Comparison of ENCODE assay signal across 25 mouse cellular contexts in genomic region chr16:44277212-44277611, GRCm38 (mm10). TPM values are rescaled to one million over a fixed set of nuclear protein-coding genes. Genes with fewer than 3 reads are reported as not detected.
DNase-seq lines count a peak whose midpoint lies in the region; ATAC-seq and TF ChIP-seq lines count a peak whose summit lies in the region.
"Had no signal": no experiment of that assay in that cellular context is flagged by ENCODE, and none has a peak within 500 bp of the region (broad histone marks: within the 10 kb centered on the region; RNA-seq: fewer than 3 reads in every experiment).

No protein-coding gene starts in this region.

- H3K4me3 ChIP-seq in cortical plate, adult 2 months (ENCODE audit: insufficient read depth, low read length), result no peak overlapping the region
- H3K4me3 ChIP-seq in hindbrain, embryonic 14.5 days (replicated peaks; ENCODE audit: low read length), result no peak overlapping the region
- no peak overlapping the region for H3K4me3 ChIP-seq in intestine, postnatal 0 days (ENCODE audit: low read depth, low read length)
- H3K4me3 ChIP-seq: embryonic facial prominence, embryonic 13.5 days; embryonic facial prominence, embryonic 15.5 days; erythroblast, embryonic 14.5 days; forebrain, embryonic 10.5 days; forebrain, embryonic 12.5 days had no signal

- H3K4me1 ChIP-seq in cortical plate, adult 2 months (ENCODE audit: control insufficient read depth, insufficient read depth, low read length), result peaks cover 4% of the 10 kb centered on the region
- no peaks in the 10 kb centered on the region for H3K4me1 ChIP-seq in hindbrain, embryonic 14.5 days (replicated peaks; ENCODE audit: control insufficient read depth, insufficient read depth, low read length)
- no peaks in the 10 kb centered on the region for H3K4me1 ChIP-seq in intestine, postnatal 0 days (replicated peaks; ENCODE audit: control insufficient read depth, insufficient read depth, low read length)
- H3K4me1 ChIP-seq: embryonic facial prominence, embryonic 13.5 days; embryonic facial prominence, embryonic 15.5 days; forebrain, embryonic 10.5 days; forebrain, embryonic 12.5 days had no signal

- no peaks in the 10 kb centered on the region for H3K36me3 ChIP-seq in hindbrain, embryonic 14.5 days (replicated peaks; ENCODE audit: control insufficient read depth, insufficient read depth)
- no peaks in the 10 kb centered on the region for H3K36me3 ChIP-seq in intestine, postnatal 0 days (ENCODE audit: control insufficient read depth, insufficient read depth)
- H3K36me3 ChIP-seq: embryonic facial prominence, embryonic 13.5 days; embryonic facial prominence, embryonic 15.5 days; forebrain, embryonic 10.5 days; forebrain, embryonic 12.5 days had no signal

- H3K9ac ChIP-seq in hindbrain, embryonic 14.5 days, result no peak overlapping the region
- no peak overlapping the region for H3K9ac ChIP-seq in intestine, postnatal 0 days (ENCODE audit: low read depth, low read length)
- H3K9ac ChIP-seq: embryonic facial prominence, embryonic 13.5 days; embryonic facial prominence, embryonic 15.5 days; forebrain, embryonic 12.5 days had no signal

- no peaks in the 10 kb centered on the region for H3K9me3 ChIP-seq in hindbrain, embryonic 14.5 days (ENCODE audit: control insufficient read depth, low read length)
- H3K9me3 ChIP-seq in intestine, postnatal 0 days (ENCODE audit: control insufficient read depth), result no peaks in the 10 kb centered on the region
- H3K9me3 ChIP-seq: embryonic facial prominence, embryonic 13.5 days; embryonic facial prominence, embryonic 15.5 days; forebrain, embryonic 10.5 days; forebrain, embryonic 12.5 days had no signal

- intact Hi-C loops in heart, postnatal 10 days (cut with DNase I), result no loop called here

- no peak for ATAC-seq in hindbrain, embryonic 14.5 days (ENCODE audit: low FRiP score)
- no peak for ATAC-seq in intestine, postnatal 0 days
- ATAC-seq: forebrain, embryonic 14.5 days; forebrain, embryonic 16.5 days had no signal

- WGBS in hindbrain, embryonic 14.5 days, result 97% methylated on average over 10 of the region's 10 CpGs
- WGBS in intestine, postnatal 0 days, result 92% methylated on average over 10 of the region's 10 CpGs

- no peaks in the 10 kb centered on the region for H3K27me3 ChIP-seq in hindbrain, embryonic 14.5 days (ENCODE audit: control insufficient read depth, insufficient read depth, low read length)
- H3K27me3 ChIP-seq in intestine, postnatal 0 days (replicated peaks; ENCODE audit: control insufficient read depth, insufficient read depth, low read length), result no peaks in the 10 kb centered on the region
- H3K27me3 ChIP-seq: embryonic facial prominence, embryonic 13.5 days; embryonic facial prominence, embryonic 15.5 days; forebrain, embryonic 12.5 days had no signal

- no peak overlapping the region for H3K4me2 ChIP-seq in hindbrain, embryonic 14.5 days (replicated peaks)
- no peak overlapping the region for H3K4me2 ChIP-seq in intestine, postnatal 0 days (replicated peaks; ENCODE audit: low read depth)
- H3K4me2 ChIP-seq: embryonic facial prominence, embryonic 13.5 days; embryonic facial prominence, embryonic 15.5 days; forebrain, embryonic 12.5 days had no signal

- peak; percentile 55 for DNase-seq in heart, adult 11 months
- no peak for DNase-seq in heart, postnatal 10 days
- DNase-seq in right cerebral cortex, adult 18-20 months, result peak; percentile 15
- no peak for DNase-seq in right cerebral cortex, postnatal 4 days
- DNase-seq in hindbrain, embryonic 14.5 days (ENCODE audit: low spot score), result no peak
- DNase-seq: adrenal gland, adult 2 months; adrenal gland, postnatal 10 days; adrenal gland, postnatal 25 days; cerebellum, adult 11-12 months; cerebellum, adult 2 months; cerebellum, adult 9-10 months; cerebellum, postnatal 10 days; cerebellum, postnatal 25 days; embryo, embryonic 11 days had no signal

- H3K27ac ChIP-seq in cortical plate, adult 2 months (ENCODE audit: insufficient read depth, low read length), result peak overlapping the region; percentile 64; the same call in 1 of the 2 replicates
- H3K27ac ChIP-seq in hindbrain, embryonic 14.5 days, result no peak overlapping the region
- H3K27ac ChIP-seq in intestine, postnatal 0 days (ENCODE audit: low read depth, low read length), result no peak overlapping the region
- H3K27ac ChIP-seq: embryonic facial prominence, embryonic 13.5 days; embryonic facial prominence, embryonic 15.5 days; forebrain, embryonic 10.5 days; forebrain, embryonic 12.5 days had no signal

- no peak for TF ChIP-seq CTCF in cortical plate, adult 2 months (IDR thresholded peaks at IDR 0.05; ENCODE audit: extremely low read depth, insufficient read depth, low read length)
- no peak for TF ChIP-seq CTCF in intestine, postnatal 0 days (IDR thresholded peaks at IDR 0.05; ENCODE audit: low read depth)

- no peak for TF ChIP-seq POLR2A in cortical plate, adult 2 months (IDR thresholded peaks at IDR 0.05; ENCODE audit: extremely low read depth, insufficient read depth, low read length)

RNA-seq across cellular contexts. Expression of gene Sidt1, which starts 55.8 kb away (rescaled TPM):
- under 1 TPM; 0.27 to 0.36 TPM for total RNA-seq in heart, postnatal 10 days (2021)
- polyA plus RNA-seq in cortical plate, adult 2 months (2012; rRNA removed), result 60.0 and 67.5 TPM in 2 replicates
- 14.3 and 19.7 TPM in 2 replicates for polyA plus RNA-seq in hindbrain, embryonic 14.5 days (2014; fragmentation: Nextera tagmentation; extraction: Ambion mirVana)
- 1.1 and 1.2 TPM in 2 replicates for polyA plus RNA-seq in intestine, postnatal 0 days (2015; fragmentation: Nextera tagmentation; extraction: Ambion mirVana)
- total RNA-seq: MEL had no signal
- polyA plus RNA-seq: C2C12; erythroblast, embryonic 14.5 days had no signal

Comparison
In these comparisons a context has a peak if more than half of its experiments do, and no peak if none do; other contexts are left out.
1. DNase-seq: peak in heart, adult 11 months (single experiment) and right cerebral cortex, adult 18-20 months (single experiment); none in heart, postnatal 10 days (0 of 2), right cerebral cortex, postnatal 4 days (single experiment) and hindbrain, embryonic 14.5 days (single experiment).